Mouse (Mus musculus): Measurements from ENCODE around the gene Gsk3a.

DNA sequence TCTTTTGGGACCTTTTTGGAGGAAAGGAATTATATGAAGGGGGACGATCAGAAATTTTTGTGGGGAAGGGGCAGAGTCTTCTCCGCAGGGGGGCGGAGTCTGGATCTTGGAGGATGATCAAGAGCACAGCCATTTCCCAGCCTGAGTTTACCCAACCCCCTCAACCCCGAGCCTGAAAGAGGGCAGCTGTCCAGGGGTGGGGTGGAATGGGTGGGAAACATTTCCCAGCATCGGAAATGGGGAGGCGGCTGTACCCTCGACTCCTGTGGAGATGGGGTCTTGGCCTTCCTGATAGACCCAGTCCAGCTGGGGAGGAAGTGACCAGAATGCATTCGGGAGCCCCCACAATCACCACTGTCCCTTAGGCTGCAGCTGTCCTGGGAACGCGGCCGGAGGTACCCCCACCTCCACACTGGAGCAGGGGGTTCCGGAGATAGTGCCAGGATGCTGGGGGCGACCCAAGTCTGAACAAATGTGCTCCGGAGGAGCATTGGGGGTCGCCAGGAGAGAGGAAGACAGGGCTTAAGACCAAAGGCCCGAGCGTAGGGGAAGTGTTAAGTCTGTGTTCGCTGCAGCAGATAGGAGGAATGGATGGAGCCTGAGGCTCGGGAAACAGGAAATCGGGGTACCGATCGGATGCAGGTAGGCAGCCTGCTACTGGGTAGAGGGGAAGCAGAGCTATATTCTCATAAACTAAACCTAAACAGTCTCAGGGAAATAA, 13.6 kb upstream of the Gsk3a start:
- TF ChIP-seq POLR2A (IDR thresholded peaks at IDR 0.05; ENCODE audit: control insufficient read depth, low read depth, low read length) (no peak), CTCF (IDR thresholded peaks at IDR 0.05; ENCODE audit: control insufficient read depth, insufficient read depth, insufficient replicate concordance, low read depth, low read length) (no peak)
